Mouse (Mus musculus) limb, embryonic 14.5 days (tissue): ENCODE measurements around the gene Dlg4. TPM values are rescaled to one million over a fixed set of nuclear protein-coding genes. Genes with fewer than 3 reads are reported as not detected.
"Not testable (repeated sequence)": the region's sequence is repeated elsewhere in the genome, so short reads cannot be mapped to it uniquely, and the experiment has no call there.

Experiments
- ATAC-seq: fragments of 200-750 bp; cut with Nextera tagmentation; 2 replicates; pipeline ENCODE4 v1.8.0; 2017; ENCODE audit warnings: low read depth, moderate number of reproducible peaks, moderate TSS enrichment; ENCODE audit not compliant: low FRiP score
- DNase-seq: peaks from one replicate; pipeline ENCODE4 v3.0.0-alpha.2; 2015; ENCODE audit warnings: low spot score
- H3K27ac ChIP-seq: fragments of 300-500 bp; sonication (generic); replicated peaks from 2 replicates; pipeline ENCODE4 v1.5.1; 2014; ENCODE audit warnings: low read depth, mild to moderate bottlenecking, low read length, moderate library complexity, mixed read lengths
- H3K27me3 ChIP-seq: fragments of 300-500 bp; sonication (generic); 2 replicates; pipeline ENCODE4 v1.6.1; 2014; ENCODE audit warnings: low read length, mixed read lengths; ENCODE audit not compliant: control insufficient read depth, insufficient read depth
- H3K36me3 ChIP-seq: fragments of 300-500 bp; sonication (generic); 2 replicates; pipeline ENCODE4 v1.6.1; 2014; ENCODE audit warnings: mild to moderate bottlenecking, low read length, moderate library complexity, mixed read lengths; ENCODE audit not compliant: control insufficient read depth, insufficient read depth
- H3K4me1 ChIP-seq: fragments of 300-500 bp; sonication (generic); 2 replicates; pipeline ENCODE4 v1.6.1; 2014; ENCODE audit warnings: antibody characterized with exemption, low read length, mixed read lengths; ENCODE audit not compliant: control insufficient read depth, insufficient read depth
- H3K4me2 ChIP-seq: fragments of 300-500 bp; sonication (generic); replicated peaks from 2 replicates; pipeline ENCODE4 v1.6.1; 2014; ENCODE audit warnings: low read depth, mild to moderate bottlenecking, low read length, moderate library complexity; ENCODE audit not compliant: severe bottlenecking
- H3K4me3 ChIP-seq: fragments of 300-500 bp; sonication (generic); replicated peaks from 2 replicates; pipeline ENCODE4 v1.5.1; 2014; ENCODE audit warnings: low read length
- H3K9ac ChIP-seq: fragments of 300-500 bp; sonication (generic); 2 replicates; pipeline ENCODE4 v1.6.1; 2014; ENCODE audit warnings: mild to moderate bottlenecking, low read depth, low read length, moderate library complexity; ENCODE audit not compliant: severe bottlenecking
- H3K9me3 ChIP-seq: fragments of 300-500 bp; sonication (generic); 2 replicates; pipeline ENCODE4 v1.6.1; 2016; ENCODE audit warnings: low read length; ENCODE audit not compliant: control insufficient read depth
- POLR2A ChIP-seq: fragments of 200-500 bp; IDR thresholded peaks from 2 replicates; pipeline ENCODE4 v1.8.0; 2012; ENCODE audit warnings: inconsistent platforms, mild to moderate bottlenecking, moderate library complexity, borderline replicate concordance; ENCODE audit not compliant: insufficient read depth, insufficient read length; ENCODE audit errors: extremely low read depth
- WGBS: fragments of 180-500 bp; shearing (Covaris S2); extraction: QIAGEN DNeasy Blood & Tissue Kit; methylation state at CpG from one replicate; pipeline ENCODE4 v1.1.7; 2014; 5-methylcytosine and 5-hydroxymethylcytosine counted together
- polyA plus RNA-seq, 2 experiments: library from polyadenylated mRNA; depleted of rRNA in 1 of 2; stranded (reverse) in 1 of 2; unstranded in 1 of 2; fragments of >200 nt; fragmentation: Nextera tagmentation in 1 of 2; extraction: Ambion mirVana in 1 of 2; gene quantifications; 2 replicates each; pipeline versions ENCODE4 v1.2.1 to v1.2.3; 2012 to 2014

Gene Dlg4
- polyA plus RNA-seq, 2 experiments: 9.7 to 89.6 TPM

- no peak for TF ChIP-seq POLR2A
- H3K4me1 ChIP-seq: peaks cover 32% of the 10 kb centered on the region
- peak within 1 kb of the TSS; percentile 55 for H3K4me3 ChIP-seq
- H3K27me3 ChIP-seq: no peaks in the 10 kb centered on the region
- DNase-seq: peak; percentile 78
- H3K4me2 ChIP-seq: peak within 1 kb of the TSS; percentile 85
- no peaks in the 10 kb centered on the region for H3K9me3 ChIP-seq
- H3K36me3 ChIP-seq: peaks cover 39% of the 10 kb centered on the region
- H3K27ac ChIP-seq: peak within 1 kb of the TSS; percentile 53
- peak within 1 kb of the TSS; percentile 71 for H3K9ac ChIP-seq
- ATAC-seq: peak; percentile 77
- WGBS: under 1% methylated on average over 34 of the region's 35 CpGs
Observed at GRCm38 (mm10) chr11:70014880-70015558, 1.7 kb upstream of the Dlg4 start, which contains the start of gene Acadvl. TSS of gene Acadvl (minus strand) at chr11:70015411.

- Histone ChIP-seq H3K9me3 (no peaks in the 10 kb centered on the region), H3K27me3 (no peaks in the 10 kb centered on the region), H3K4me3 (peak overlapping the region; percentile 55; the same call in 1 of the 2 replicates), H3K4me1 (peaks cover 38% of the 10 kb centered on the region), H3K27ac (no peak overlapping the region), H3K4me2 (peak overlapping the region; percentile 85), H3K9ac (no peak overlapping the region), H3K36me3 (peaks cover 32% of the 10 kb centered on the region)
- TF ChIP-seq POLR2A: no peak
- 72% methylated on average over 6 of the region's 6 CpGs for whole genome bisulfite sequencing
- DNase-seq: no peak
- ATAC-seq: no peak
Observed at GRCm38 (mm10) chr11:70015677-70016076, 1.1 kb upstream of the Dlg4 start.

- peaks cover 27% of the 10 kb centered on the region for H3K36me3 ChIP-seq
- ATAC-seq, H3K4me2 ChIP-seq, H3K9me3 ChIP-seq, H3K27me3 ChIP-seq, H3K4me3 ChIP-seq, DNase-seq, H3K27ac ChIP-seq, H3K9ac ChIP-seq: not testable (repeated sequence)
- peaks cover 41% of the 10 kb centered on the region for H3K4me1 ChIP-seq
- WGBS: 87% methylated on average over 2 of the region's 2 CpGs
Observed at GRCm38 (mm10) chr11:70016177-70016576, 565 bp upstream of the Dlg4 start.

- Histone ChIP-seq H3K27me3 (no peaks in the 10 kb centered on the region), H3K9ac (peak overlapping the region; percentile 88; the same call in 1 of the 2 replicates), H3K4me3 (peak overlapping the region; percentile 79), H3K9me3 (no peaks in the 10 kb centered on the region), H3K27ac (peak overlapping the region; percentile 49), H3K4me1 (peaks cover 45% of the 10 kb centered on the region), H3K4me2 (peak overlapping the region; percentile 89), H3K36me3 (peaks cover 16% of the 10 kb centered on the region)
- 43% methylated on average over 7 of the region's 7 CpGs for WGBS
- DNase-seq (no peak), ATAC-seq (no peak)
- TF ChIP-seq POLR2A: no peak
Observed at GRCm38 (mm10) chr11:70017199-70017767, 541 bp downstream of the Dlg4 start.

- H3K27ac ChIP-seq: peak overlapping the region; percentile 90
- H3K36me3 ChIP-seq: peaks cover 6% of the 10 kb centered on the region
- H3K9me3 ChIP-seq: no peaks in the 10 kb centered on the region
- no peak for ATAC-seq
- H3K4me2 ChIP-seq: peak overlapping the region; percentile 89
- peak overlapping the region; percentile 88 for H3K9ac ChIP-seq
- DNase-seq: peak; percentile 92
- no peaks in the 10 kb centered on the region for H3K27me3 ChIP-seq
- peak overlapping the region; percentile 79 for H3K4me3 ChIP-seq
- TF ChIP-seq POLR2A: no peak
- H3K4me1 ChIP-seq: peaks cover 49% of the 10 kb centered on the region
- 2% methylated on average over 25 of the region's 25 CpGs for WGBS
Observed at GRCm38 (mm10) chr11:70018131-70018990, 1.6 kb downstream of the Dlg4 start.
